Mouse (Mus musculus) E14TG2a.4 (cell line): ENCODE measurements at regions not wholly inside any gene's neighbourhood (a gene's known extent, or its start where the extent isn't known, plus 50 kb on each side); places are given as distances from the start of the nearest gene placed in this dataset.

Experiments
- H3K27me3 ChIP-seq: 2 replicates; pipeline ENCODE4 v1.6.1; 2014; ENCODE audit warnings: low read length, control low read depth; ENCODE audit not compliant: insufficient read depth
- H3K36me3 ChIP-seq: 2 replicates; pipeline ENCODE4 v1.6.1; 2014; ENCODE audit warnings: low read length, control low read depth; ENCODE audit not compliant: insufficient read depth
- H3K4me1 ChIP-seq: replicated peaks from 2 replicates; pipeline ENCODE4 v1.6.1; 2014; ENCODE audit warnings: low read depth, low read length, control low read depth
- H3K4me3 ChIP-seq: replicated peaks from 2 replicates; pipeline ENCODE4 v1.5.1; 2014; ENCODE audit warnings: mild to moderate bottlenecking, low read length
- H3K9me3 ChIP-seq: 2 replicates; pipeline ENCODE4 v1.6.1; 2014; ENCODE audit warnings: low read length, control low read depth
- CTCF ChIP-seq: conservative IDR thresholded peaks from 2 replicates; pipeline ENCODE4 v1.5.1; 2014; ENCODE audit warnings: low read length
- NANOG ChIP-seq: IDR thresholded peaks from 2 replicates; pipeline ENCODE4 v1.6.1; 2014; ENCODE audit warnings: borderline replicate concordance, low read length, mixed read lengths
- POU5F1 ChIP-seq: IDR thresholded peaks from 2 replicates; pipeline ENCODE4 v1.6.1; 2014; ENCODE audit warnings: low read length, borderline replicate concordance

GRCm38 (mm10) chr4:29481093-29481715 lies 668.3 kb downstream of the Epha7 start:
- Histone ChIP-seq H3K36me3 (no peaks in the 10 kb centered on the region), H3K4me3 (no peak overlapping the region), H3K27me3 (no peaks in the 10 kb centered on the region), H3K9me3 (no peaks in the 10 kb centered on the region), H3K4me1 (no peaks in the 10 kb centered on the region)
- TF ChIP-seq POU5F1 (no peak), NANOG (no peak), CTCF (no peak)

DNA sequence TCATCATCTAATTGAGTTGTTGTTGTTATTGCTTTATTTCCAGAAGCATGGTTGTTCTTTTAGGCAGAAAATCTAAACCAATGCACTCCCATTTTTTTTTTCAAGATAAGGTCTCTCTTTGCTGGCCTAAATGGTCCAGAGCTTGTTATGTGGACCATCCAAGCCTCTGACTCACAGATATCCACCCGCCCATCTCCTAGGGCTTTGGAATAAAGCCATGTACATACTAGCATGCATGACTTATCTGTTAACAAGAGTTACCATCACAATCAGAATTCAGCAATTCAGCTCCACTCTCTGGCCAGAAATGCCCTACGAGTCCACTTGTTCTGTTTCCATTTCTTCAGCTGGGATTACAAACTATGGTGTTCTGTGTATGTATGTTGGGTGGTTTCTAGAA lies 669.5 kb downstream of the Epha7 start:
- Histone ChIP-seq H3K27me3 (no peaks in the 10 kb centered on the region), H3K4me3 (no peak overlapping the region), H3K36me3 (no peaks in the 10 kb centered on the region), H3K4me1 (no peaks in the 10 kb centered on the region), H3K9me3 (no peaks in the 10 kb centered on the region)
- TF ChIP-seq CTCF (no peak), NANOG (no peak), POU5F1 (no peak)

- TF ChIP-seq CTCF (no peak), NANOG (no peak), POU5F1 (no peak)
- no peak overlapping the region for H3K4me3 ChIP-seq
- no peaks in the 10 kb centered on the region for H3K36me3 ChIP-seq
- no peaks in the 10 kb centered on the region for H3K9me3 ChIP-seq
- no peaks in the 10 kb centered on the region for H3K4me1 ChIP-seq
- H3K27me3 ChIP-seq = no peaks in the 10 kb centered on the region
Observed at GRCm38 (mm10) chr4:29500844-29501243, 687.9 kb downstream of the Epha7 start.

GRCm38 (mm10) chr4:29525051-29525450 lies 712.1 kb downstream of the Epha7 start:
- H3K9me3 ChIP-seq = no peaks in the 10 kb centered on the region

GRCm38 (mm10) chr4:29525769-29526658 lies 713.1 kb downstream of the Epha7 start:
- H3K36me3 ChIP-seq = no peaks in the 10 kb centered on the region
- no peaks in the 10 kb centered on the region for H3K9me3 ChIP-seq
- no peaks in the 10 kb centered on the region for H3K4me1 ChIP-seq
- no peaks in the 10 kb centered on the region for H3K27me3 ChIP-seq
- no peak overlapping the region for H3K4me3 ChIP-seq
- no peak for TF ChIP-seq CTCF
- no peak for TF ChIP-seq NANOG
- TF ChIP-seq POU5F1 = no peak

More at GRCm38 (mm10) chr4:29525051-29525450, 712.1 kb downstream of the Epha7 start:
- H3K36me3 ChIP-seq = no peaks in the 10 kb centered on the region
- no peaks in the 10 kb centered on the region for H3K27me3 ChIP-seq
- no peak overlapping the region for H3K4me3 ChIP-seq
- TF ChIP-seq CTCF (peak; percentile 79), POU5F1 (no peak)
- no peaks in the 10 kb centered on the region for H3K4me1 ChIP-seq
